Mouse (Mus musculus) thymus, adult 2 months (tissue): ENCODE measurements around the gene Trim8.

Experiments used
- CTCF ChIP-seq: fragments of 200-500 bp; IDR thresholded peaks from 2 replicates; pipeline ENCODE4 v1.5.1; 2012; ENCODE audit warnings: mild to moderate bottlenecking, control low read depth, low read length, moderate library complexity, borderline replicate concordance; ENCODE audit not compliant: control insufficient read depth, poor library complexity, insufficient read depth; ENCODE audit errors: extremely low read depth
- POLR2A ChIP-seq: fragments of 200-500 bp; IDR thresholded peaks from 2 replicates; pipeline ENCODE4 v1.6.1; 2012; ENCODE audit warnings: mild to moderate bottlenecking, low read length, control low read depth, moderate library complexity; ENCODE audit not compliant: control insufficient read depth, poor library complexity, insufficient read depth; ENCODE audit errors: extremely low read depth

- TF ChIP-seq POLR2A (no peak), CTCF (no peak)
These were observed 29.0 kb downstream of the Trim8 start for GRCm38 (mm10) chr19:46530449-46530990.
